Mouse (Mus musculus): ENCODE data around the gene Sod2. TPM values are rescaled to one million over a fixed set of nuclear protein-coding genes. Genes with fewer than 3 reads are reported as not detected.
"Not testable (repeated sequence)": the region's sequence is repeated elsewhere in the genome, so short reads cannot be mapped to it uniquely, and the experiment has no call there.

The Sod2 gene
- total and polyA plus RNA-seq, 3 experiments: 284 to 320 (median 293) TPM

- not testable (repeated sequence) for H3K4me3 ChIP-seq (ENCODE audit: control insufficient read depth in 1 of 2, insufficient read depth in 1 of 2, low read depth in 2 of 2, low read length in 2 of 2); H3K27me3 ChIP-seq (ENCODE audit: control insufficient read depth in 1 of 2, insufficient read depth in 2 of 2, low read length in 2 of 2); H3K4me1 ChIP-seq (ENCODE audit: control insufficient read depth in 1 of 2, insufficient read depth in 2 of 2, low read length in 2 of 2); H3K9me3 ChIP-seq (replicated peaks; ENCODE audit: insufficient read depth, low read length); H3K79me2 ChIP-seq (ENCODE audit: control insufficient read depth, insufficient read depth, low read length, poor library complexity); H3K9ac ChIP-seq (ENCODE audit: control insufficient read depth, low read depth, low read length, poor library complexity, severe bottlenecking); H3K36me3 ChIP-seq (ENCODE audit: control insufficient read depth in 1 of 2, insufficient read depth in 2 of 2, low read length in 2 of 2); DNase-seq (ENCODE audit: low read depth, low spot score); H3K27ac ChIP-seq (ENCODE audit: control insufficient read depth, low read depth, low read length)
- TF ChIP-seq CTCF (IDR thresholded peaks at IDR 0.05 in 2 of 3, conservative IDR thresholded peaks at IDR 0.05 in 1 of 3; ENCODE audit: control insufficient read depth in 1 of 3, insufficient read depth in 1 of 3, low read depth in 2 of 3, low read length in 3 of 3, poor library complexity in 1 of 3, severe bottlenecking in 1 of 3): peak in 2 of 3 experiments; percentile 15; a peak in 2 of 6 replicates
These were observed 4.4 kb upstream of the Sod2 start for GRCm38 (mm10) chr17:13002243-13002642.

GRCm38 (mm10) chr17:13004436-13004835, 2.2 kb upstream of the Sod2 start:
- not testable (repeated sequence) for H3K27me3 ChIP-seq (ENCODE audit: control insufficient read depth in 1 of 2, insufficient read depth in 2 of 2, low read length in 2 of 2); H3K4me3 ChIP-seq (ENCODE audit: control insufficient read depth in 1 of 2, insufficient read depth in 1 of 2, low read depth in 2 of 2, low read length in 2 of 2); H3K9ac ChIP-seq (ENCODE audit: control insufficient read depth, low read depth, low read length, poor library complexity, severe bottlenecking); H3K27ac ChIP-seq (ENCODE audit: control insufficient read depth, low read depth, low read length); H3K4me1 ChIP-seq (ENCODE audit: control insufficient read depth in 1 of 2, insufficient read depth in 2 of 2, low read length in 2 of 2); H3K36me3 ChIP-seq (ENCODE audit: control insufficient read depth in 1 of 2, insufficient read depth in 2 of 2, low read length in 2 of 2); DNase-seq (ENCODE audit: low read depth, low spot score); H3K9me3 ChIP-seq (replicated peaks; ENCODE audit: insufficient read depth, low read length)
- H3K79me2 ChIP-seq (ENCODE audit: control insufficient read depth, insufficient read depth, low read length, poor library complexity): peaks cover 14% of the 10 kb centered on the region

- H3K27ac ChIP-seq (ENCODE audit: control insufficient read depth, low read depth, low read length): no peak overlapping the region
These were observed 338 bp downstream of the Sod2 start for GRCm38 (mm10) chr17:13006984-13007383.

GRCm38 (mm10) chr17:13007730-13008425, 1.2 kb downstream of the Sod2 start:
- peak; percentile 96 for DNase-seq (ENCODE audit: low read depth, low spot score)
- no peaks in the 10 kb centered on the region for H3K9me3 ChIP-seq (replicated peaks; ENCODE audit: insufficient read depth, low read length)
- H3K4me1 ChIP-seq (ENCODE audit: control insufficient read depth in 1 of 2, insufficient read depth in 2 of 2, low read length in 2 of 2): peaks cover 0 to 3% of the 10 kb centered on the region in 2 experiments; a peak in 2 of 4 replicates
- H3K9ac ChIP-seq (ENCODE audit: control insufficient read depth, low read depth, low read length, poor library complexity, severe bottlenecking): peak overlapping the region; percentile 76
- peak overlapping the region; percentile 42 for H3K27ac ChIP-seq (ENCODE audit: control insufficient read depth, low read depth, low read length)
- peaks cover 15% of the 10 kb centered on the region for H3K79me2 ChIP-seq (ENCODE audit: control insufficient read depth, insufficient read depth, low read length, poor library complexity)
- no peaks in the 10 kb centered on the region for H3K27me3 ChIP-seq (ENCODE audit: control insufficient read depth in 1 of 2, insufficient read depth in 2 of 2, low read length in 2 of 2)
- H3K36me3 ChIP-seq (ENCODE audit: control insufficient read depth in 1 of 2, insufficient read depth in 2 of 2, low read length in 2 of 2): peaks cover 9 to 10% of the 10 kb centered on the region in 2 experiments
- H3K4me3 ChIP-seq (ENCODE audit: control insufficient read depth in 1 of 2, insufficient read depth in 1 of 2, low read depth in 2 of 2, low read length in 2 of 2): peak overlapping the region; percentile 85 to 87
- TF ChIP-seq MYB (IDR thresholded peaks at IDR 0.05; ENCODE audit: low read depth, low read length) (no peak), CHD1 (IDR thresholded peaks at IDR 0.05; ENCODE audit: low read depth, low read length) (peak; percentile 100), KAT2A (conservative IDR thresholded peaks at IDR 0.05; ENCODE audit: low read depth, low read length) (no peak; the same call in 1 of the 2 replicates), TBP (IDR thresholded peaks at IDR 0.05; ENCODE audit: low read depth, low read length) (peak; percentile 87), NELFE (IDR thresholded peaks at IDR 0.05; ENCODE audit: low read depth, low read length) (peak; percentile 90), POLR2A (IDR thresholded peaks at IDR 0.05; ENCODE audit: control insufficient read depth in 1 of 2, insufficient read depth in 1 of 2, low read depth in 1 of 2, low read length in 2 of 2, poor library complexity in 1 of 2) (peak; percentile 93 to 94), POLR2AphosphoS5 (IDR thresholded peaks at IDR 0.05; ENCODE audit: borderline replicate concordance, low read depth, low read length) (no peak), EP300 (IDR thresholded peaks at IDR 0.05; ENCODE audit: low read depth in 1 of 2, low read length in 2 of 2) (0 out of 4 replicates have a peak, but pooled peaks of 1 of the 2 experiments have one; percentile 1), POLR2AphosphoS2 (IDR thresholded peaks at IDR 0.05; ENCODE audit: low read length) (peak; percentile 89), CTCF (IDR thresholded peaks at IDR 0.05 in 2 of 3, conservative IDR thresholded peaks at IDR 0.05 in 1 of 3; ENCODE audit: control insufficient read depth in 1 of 3, insufficient read depth in 1 of 3, low read depth in 2 of 3, low read length in 3 of 3, poor library complexity in 1 of 3, severe bottlenecking in 1 of 3) (no peak), ZNF384 (IDR thresholded peaks at IDR 0.05; ENCODE audit: low read depth, low read length) (no peak), HCFC1 (IDR thresholded peaks at IDR 0.05; ENCODE audit: low read depth, low read length) (peak; percentile 79), MAX (IDR thresholded peaks at IDR 0.05; ENCODE audit: low read length) (peak; percentile 83), SIN3A (IDR thresholded peaks at IDR 0.05; ENCODE audit: low read length) (peak; percentile 91)

More at GRCm38 (mm10) chr17:13006984-13007383, 338 bp downstream of the Sod2 start:
- peak overlapping the region; percentile 50 to 52; a peak in 3 of 4 replicates for H3K4me3 ChIP-seq (ENCODE audit: control insufficient read depth in 1 of 2, insufficient read depth in 1 of 2, low read depth in 2 of 2, low read length in 2 of 2)
- peaks cover 0 to 3% of the 10 kb centered on the region in 2 experiments; a peak in 2 of 4 replicates for H3K4me1 ChIP-seq (ENCODE audit: control insufficient read depth in 1 of 2, insufficient read depth in 2 of 2, low read length in 2 of 2)
- DNase-seq (ENCODE audit: low read depth, low spot score): no peak
- H3K9ac ChIP-seq (ENCODE audit: control insufficient read depth, low read depth, low read length, poor library complexity, severe bottlenecking): peak overlapping the region; percentile 52
- H3K36me3 ChIP-seq (ENCODE audit: control insufficient read depth in 1 of 2, insufficient read depth in 2 of 2, low read length in 2 of 2): peaks cover 8 to 9% of the 10 kb centered on the region in 2 experiments
- peaks cover 15% of the 10 kb centered on the region for H3K79me2 ChIP-seq (ENCODE audit: control insufficient read depth, insufficient read depth, low read length, poor library complexity)
- no peaks in the 10 kb centered on the region for H3K9me3 ChIP-seq (replicated peaks; ENCODE audit: insufficient read depth, low read length)
- no peaks in the 10 kb centered on the region for H3K27me3 ChIP-seq (ENCODE audit: control insufficient read depth in 1 of 2, insufficient read depth in 2 of 2, low read length in 2 of 2)
- TF ChIP-seq E2F4 (IDR thresholded peaks at IDR 0.05; ENCODE audit: borderline replicate concordance, low read depth, low read length) (no peak), MXI1 (IDR thresholded peaks at IDR 0.05; ENCODE audit: low read depth, low read length) (no peak), CTCF (IDR thresholded peaks at IDR 0.05 in 2 of 3, conservative IDR thresholded peaks at IDR 0.05 in 1 of 3; ENCODE audit: control insufficient read depth in 1 of 3, insufficient read depth in 1 of 3, low read depth in 2 of 3, low read length in 3 of 3, poor library complexity in 1 of 3, severe bottlenecking in 1 of 3) (no peak), MAFK (IDR thresholded peaks at IDR 0.05; ENCODE audit: borderline replicate concordance, low read depth, low read length) (no peak), UBTF (IDR thresholded peaks at IDR 0.05; ENCODE audit: borderline replicate concordance, insufficient read depth, low read depth, low read length) (no peak), MYC (IDR thresholded peaks at IDR 0.05; ENCODE audit: low read depth, low read length) (no peak), BHLHE40 (IDR thresholded peaks at IDR 0.05; ENCODE audit: borderline replicate concordance, low read depth, low read length) (no peak), GATA1 (IDR thresholded peaks at IDR 0.05; ENCODE audit: low read depth, low read length) (no peak), USF1 (IDR thresholded peaks at IDR 0.05; ENCODE audit: low read depth, low read length) (no peak), SIN3A (IDR thresholded peaks at IDR 0.05; ENCODE audit: low read length) (no peak), CHD1 (IDR thresholded peaks at IDR 0.05; ENCODE audit: low read depth, low read length) (no peak), ZNF384 (IDR thresholded peaks at IDR 0.05; ENCODE audit: low read depth, low read length) (no peak), MYB (IDR thresholded peaks at IDR 0.05; ENCODE audit: low read depth, low read length) (no peak), KAT2A (conservative IDR thresholded peaks at IDR 0.05; ENCODE audit: low read depth, low read length) (no peak)

Measured in MEL (cell line).